Mouse (Mus musculus) macrophage (primary cell): ENCODE data around the gene Mgat3. TPM values are rescaled to one million over a fixed set of nuclear protein-coding genes. Genes with fewer than 3 reads are reported as not detected.

Experiments used
- H3K27ac ChIP-seq: fragments of 350-480 bp; formaldehyde crosslinking; 2 replicates; pipeline ENCODE4 v1.9.0; 2021
- H3K36me3 ChIP-seq: fragments of 350-480 bp; formaldehyde crosslinking; 2 replicates; pipeline ENCODE4 v1.9.0; 2021; ENCODE audit errors: inconsistent target
- H3K4me3 ChIP-seq: fragments of 350-480 bp; formaldehyde crosslinking; 2 replicates; pipeline ENCODE4 v1.9.0; 2021; ENCODE audit errors: inconsistent target
- H3K79me2 ChIP-seq: fragments of 350-480 bp; formaldehyde crosslinking; 2 replicates; pipeline ENCODE4 v1.9.0; 2021; ENCODE audit errors: inconsistent target
- WGBS: methylation state at CpG from one replicate; pipeline ENCODE4 v1.1.7; 2026; ENCODE audit warnings: inconsistent platforms; ENCODE audit not compliant: missing documents; 5-methylcytosine and 5-hydroxymethylcytosine counted together
- polyA plus RNA-seq: library from polyadenylated mRNA; stranded (reverse); fragments of 250-400 nt; gene quantifications from 3 replicates; pipeline ENCODE4 v1.2.4, GENCODE M21; 2018; ENCODE audit warnings: inconsistent platforms

Gene Mgat3
- polyA plus RNA-seq, 1 experiment from 2014 or later, result 0.03 TPM

DNA sequence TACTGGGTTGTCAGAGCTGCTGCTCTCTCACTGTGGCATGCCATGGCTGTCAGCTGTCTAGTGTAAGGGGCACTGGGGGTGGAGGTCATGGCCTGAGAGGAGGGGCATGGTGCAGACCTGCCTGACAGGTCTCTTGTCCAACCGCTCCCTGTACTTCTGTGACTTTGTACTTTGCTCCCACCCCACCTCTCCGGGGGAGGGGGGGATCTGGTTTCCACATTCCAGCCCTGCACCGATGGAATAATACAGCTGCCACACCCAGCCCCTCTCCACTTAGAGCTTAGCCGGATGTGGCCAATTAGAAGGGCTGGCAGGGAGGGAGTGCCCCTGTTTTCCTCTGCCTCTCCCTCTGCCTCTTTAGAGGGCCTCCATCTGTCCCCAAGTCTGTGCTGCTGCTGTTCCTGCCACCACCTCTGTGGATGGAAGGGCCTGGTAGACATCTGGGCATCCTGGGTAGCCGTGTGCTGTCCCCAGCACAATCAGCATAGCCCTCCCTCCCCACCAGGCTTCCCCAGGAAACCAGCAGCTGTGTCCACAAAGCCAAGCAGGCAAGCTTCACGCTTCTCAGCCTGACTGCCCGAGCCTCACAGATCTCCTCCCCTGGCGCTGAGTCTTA, 14.1 kb upstream of the Mgat3 start:
- Histone ChIP-seq H3K4me3 (no peak overlapping the region), H3K36me3 (peaks cover 73% of the 10 kb centered on the region), H3K27ac (no peak overlapping the region), H3K79me2 (no peaks in the 10 kb centered on the region)
- 86% methylated on average over 7 of the region's 8 CpGs for WGBS

DNA sequence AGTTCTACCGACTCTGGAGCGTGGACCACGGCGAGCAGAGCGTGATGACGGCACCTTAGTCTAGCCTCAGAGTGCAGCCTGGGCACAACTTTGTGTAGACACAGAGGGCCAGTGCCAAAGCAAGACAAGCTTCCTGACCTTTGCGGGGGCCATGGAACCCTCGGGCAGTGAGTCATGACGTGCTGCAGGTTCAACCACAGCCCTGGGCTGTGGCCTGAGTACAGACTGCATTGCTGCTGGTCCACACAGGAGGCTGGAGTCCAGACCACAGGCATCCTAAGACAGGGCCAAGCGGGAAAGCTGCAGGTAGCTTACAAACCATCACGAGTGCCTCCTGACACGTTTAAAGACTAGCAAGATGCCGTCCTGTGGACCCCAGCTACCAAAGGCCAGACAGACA, 13.3 kb upstream of the Mgat3 start:
- Histone ChIP-seq H3K79me2 (no peaks in the 10 kb centered on the region), H3K4me3 (no peak overlapping the region), H3K36me3 (peaks cover 65% of the 10 kb centered on the region), H3K27ac (no peak overlapping the region)
- 87% methylated on average over 13 of the region's 13 CpGs for WGBS

DNA sequence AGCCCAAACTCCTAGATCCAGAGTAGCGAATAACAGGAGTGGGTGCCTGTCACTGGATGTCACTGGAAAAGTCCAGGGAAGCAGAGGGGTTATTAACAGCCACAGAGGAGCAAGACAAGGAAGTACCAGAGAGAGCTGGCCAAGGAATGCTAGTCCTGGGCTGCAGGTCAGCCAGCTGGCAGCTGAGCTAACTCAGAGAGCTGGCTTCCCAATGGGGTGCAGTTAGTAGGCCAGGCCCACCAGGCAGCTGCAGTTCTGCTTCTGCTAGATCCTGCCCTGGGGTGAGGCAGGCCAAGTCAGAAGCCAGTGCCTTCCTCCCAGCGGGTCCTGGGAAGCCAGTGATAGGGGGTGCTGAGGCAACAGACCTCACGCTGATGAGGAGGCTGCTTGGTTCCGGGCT, 12.8 kb upstream of the Mgat3 start:
- whole genome bisulfite sequencing, result 97% methylated on average over 3 of the region's 4 CpGs
- Histone ChIP-seq H3K4me3 (no peak overlapping the region), H3K79me2 (no peaks in the 10 kb centered on the region), H3K36me3 (peaks cover 61% of the 10 kb centered on the region), H3K27ac (no peak overlapping the region)

DNA sequence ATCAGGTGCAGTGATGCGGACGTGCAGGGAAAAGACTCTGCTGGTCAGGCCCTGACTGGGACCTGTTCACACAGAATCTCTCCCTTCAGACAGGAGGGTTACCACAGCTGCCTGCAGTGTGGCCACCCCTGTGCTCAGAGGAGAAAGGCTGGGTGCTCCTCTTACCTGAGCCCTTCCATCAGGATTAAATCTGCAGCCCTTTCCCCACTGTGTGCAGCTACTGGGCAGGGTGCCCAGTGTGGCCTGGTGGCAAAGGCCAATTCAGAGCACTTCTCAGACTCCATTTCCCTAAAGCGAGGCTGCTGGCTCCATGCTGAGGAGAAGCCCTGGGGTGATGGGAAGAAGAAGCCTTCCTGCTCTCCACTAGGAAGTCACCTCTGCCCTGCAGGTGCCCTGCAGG, 12.3 kb upstream of the Mgat3 start:
- WGBS, result 97% methylated on average over 3 of the region's 3 CpGs
- Histone ChIP-seq H3K79me2 (no peaks in the 10 kb centered on the region), H3K27ac (no peak overlapping the region), H3K36me3 (peaks cover 56% of the 10 kb centered on the region), H3K4me3 (no peak overlapping the region)

DNA sequence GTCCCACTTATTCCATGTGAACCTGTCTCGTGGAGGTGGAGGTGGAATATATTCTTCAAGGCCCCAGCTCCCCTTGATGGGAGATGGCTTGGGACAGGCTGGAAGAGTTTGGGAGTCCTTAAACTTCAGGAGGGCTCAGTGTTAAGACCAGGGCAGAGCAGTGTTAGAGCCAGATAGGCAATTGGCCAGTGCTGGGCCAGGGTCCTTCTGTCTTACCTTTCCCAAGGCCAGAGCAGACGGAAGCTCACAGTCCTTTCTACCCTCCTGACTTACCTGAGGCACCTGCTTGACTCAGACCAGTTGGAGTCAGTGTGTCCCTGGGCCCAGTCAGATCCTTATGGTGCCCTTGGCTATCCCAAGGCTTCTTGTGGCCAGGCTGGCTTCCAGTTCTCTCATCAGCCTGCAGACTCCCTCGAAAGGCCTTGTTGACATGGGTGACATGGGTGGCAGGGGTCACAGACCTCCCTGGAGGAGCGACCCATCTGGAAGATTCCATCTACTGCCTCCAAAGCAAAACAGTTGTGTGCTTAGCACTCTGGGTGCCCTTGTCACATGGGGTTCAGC, 11.0 kb upstream of the Mgat3 start:
- WGBS, result 95% methylated on average over 4 of the region's 4 CpGs
- H3K79me2 ChIP-seq, result no peaks in the 10 kb centered on the region
- H3K4me3 ChIP-seq, result no peak overlapping the region
- H3K36me3 ChIP-seq, result peaks cover 43% of the 10 kb centered on the region
- H3K27ac ChIP-seq, result no peak overlapping the region

DNA sequence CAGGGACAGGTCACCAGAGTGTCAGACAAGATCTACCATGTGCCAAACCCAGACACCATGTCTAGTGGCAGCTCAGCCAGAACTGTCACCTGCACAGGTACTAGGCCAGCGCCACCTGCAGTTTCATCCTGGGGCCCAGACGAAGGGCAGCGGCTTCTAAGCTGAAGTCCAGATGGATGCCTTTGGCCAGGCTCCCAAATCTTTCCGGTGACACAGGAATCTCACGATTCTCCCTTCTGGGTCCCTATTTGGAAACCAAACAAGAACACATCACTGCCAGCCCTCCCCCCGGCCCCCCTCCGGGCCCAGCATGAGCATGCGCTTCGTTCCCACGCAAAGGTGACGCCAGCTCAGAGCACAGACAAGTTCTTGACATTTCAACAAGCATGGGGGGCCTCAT, 10.2 kb upstream of the Mgat3 start:
- Histone ChIP-seq H3K36me3 (peaks cover 36% of the 10 kb centered on the region), H3K4me3 (no peak overlapping the region), H3K27ac (no peak overlapping the region), H3K79me2 (no peaks in the 10 kb centered on the region)
- WGBS, result 96% methylated on average over 11 of the region's 11 CpGs

DNA sequence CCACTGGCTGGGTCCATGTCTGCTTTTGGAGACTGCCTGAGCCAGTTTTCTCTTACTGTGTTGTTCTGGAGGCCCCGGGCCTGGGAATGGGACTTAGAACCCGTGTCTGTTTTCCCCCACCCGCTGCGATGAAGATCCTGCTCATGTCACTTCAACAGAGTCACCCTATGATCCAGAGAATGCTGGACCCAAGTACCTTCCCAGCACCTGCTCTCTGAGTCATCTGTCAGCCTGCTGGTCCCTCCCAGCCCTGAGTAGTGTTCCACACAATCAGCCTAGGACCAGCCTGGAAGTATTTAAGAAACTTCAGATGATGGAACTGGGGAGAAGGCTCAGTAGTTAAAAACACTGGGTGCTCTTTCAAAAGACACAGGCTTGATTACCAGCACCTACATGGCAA, 9.8 kb upstream of the Mgat3 start:
- 93% methylated on average over 4 of the region's 4 CpGs for WGBS
- Histone ChIP-seq H3K4me3 (no peak overlapping the region), H3K79me2 (no peaks in the 10 kb centered on the region), H3K27ac (no peak overlapping the region), H3K36me3 (peaks cover 31% of the 10 kb centered on the region)

DNA sequence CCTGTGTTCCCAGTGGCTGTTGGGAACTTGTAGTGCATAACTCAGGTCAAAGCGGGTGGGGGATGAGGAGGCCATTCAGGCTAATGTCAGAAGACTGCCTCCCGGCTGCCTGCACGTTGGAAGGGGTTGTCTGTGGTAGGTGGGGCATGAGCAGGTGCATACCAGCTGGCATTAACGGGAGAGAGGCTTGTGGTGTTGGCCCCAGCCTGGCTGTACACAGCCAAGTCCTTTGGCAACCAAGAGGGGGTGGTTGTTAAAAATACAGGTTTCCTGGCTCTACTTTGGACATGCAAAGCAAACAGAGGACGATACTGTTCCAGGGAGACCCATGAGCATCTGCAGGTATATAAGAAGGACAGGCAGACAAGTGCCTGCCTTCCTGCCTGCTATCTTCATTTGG, 8.1 kb upstream of the Mgat3 start:
- WGBS, result 58% methylated on average over 5 of the region's 5 CpGs
- Histone ChIP-seq H3K79me2 (no peaks in the 10 kb centered on the region), H3K4me3 (no peak overlapping the region), H3K36me3 (peaks cover 14% of the 10 kb centered on the region), H3K27ac (no peak overlapping the region)

DNA sequence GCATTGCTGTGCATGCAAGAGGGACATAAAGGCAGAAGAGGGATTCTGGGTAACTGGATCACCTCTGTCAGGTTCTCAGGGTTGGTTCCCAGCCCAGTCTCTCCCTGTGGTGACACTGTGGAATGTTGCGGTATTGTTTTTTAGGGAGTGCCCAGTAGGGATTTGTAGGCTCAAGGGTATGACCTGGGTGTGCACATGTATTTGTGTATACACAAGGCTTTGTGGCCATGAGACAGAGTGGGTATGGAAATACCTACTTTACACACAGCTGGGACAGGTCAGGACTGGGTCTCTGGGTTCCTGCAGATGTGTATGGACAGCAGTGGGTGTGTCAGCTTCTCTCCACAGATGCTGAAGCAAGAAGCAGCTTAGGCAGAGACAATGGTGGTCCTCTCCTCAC, 4.0 kb upstream of the Mgat3 start:
- no peak overlapping the region for H3K27ac ChIP-seq
- no peak overlapping the region for H3K4me3 ChIP-seq
- H3K36me3 ChIP-seq, result no peaks in the 10 kb centered on the region
- 92% methylated on average over 1 of the region's 1 CpGs for WGBS
- no peaks in the 10 kb centered on the region for H3K79me2 ChIP-seq

DNA sequence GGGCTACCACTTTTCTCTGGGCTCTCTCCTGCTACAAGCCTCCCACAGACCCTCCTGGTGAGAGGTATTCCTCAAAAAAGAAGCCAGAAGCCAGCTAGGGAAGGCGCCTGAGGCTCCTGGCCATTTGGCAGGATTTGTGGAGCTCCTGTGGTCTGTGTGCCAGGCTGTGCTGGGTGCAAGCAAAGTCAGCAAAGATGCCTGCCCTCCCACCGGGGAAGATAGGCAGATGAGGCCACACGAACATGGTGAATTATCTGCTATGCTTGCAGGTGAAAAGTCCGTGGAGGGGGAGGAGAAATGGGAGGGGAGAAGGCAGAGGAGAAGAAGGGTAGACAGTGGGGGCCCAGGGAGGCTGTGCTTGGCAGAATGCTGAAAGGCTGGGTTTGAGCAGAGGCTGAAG, 3.2 kb upstream of the Mgat3 start:
- H3K4me3 ChIP-seq, result no peak overlapping the region
- H3K27ac ChIP-seq, result no peak overlapping the region
- no peaks in the 10 kb centered on the region for H3K36me3 ChIP-seq
- no peaks in the 10 kb centered on the region for H3K79me2 ChIP-seq
- 78% methylated on average over 4 of the region's 4 CpGs for WGBS

DNA sequence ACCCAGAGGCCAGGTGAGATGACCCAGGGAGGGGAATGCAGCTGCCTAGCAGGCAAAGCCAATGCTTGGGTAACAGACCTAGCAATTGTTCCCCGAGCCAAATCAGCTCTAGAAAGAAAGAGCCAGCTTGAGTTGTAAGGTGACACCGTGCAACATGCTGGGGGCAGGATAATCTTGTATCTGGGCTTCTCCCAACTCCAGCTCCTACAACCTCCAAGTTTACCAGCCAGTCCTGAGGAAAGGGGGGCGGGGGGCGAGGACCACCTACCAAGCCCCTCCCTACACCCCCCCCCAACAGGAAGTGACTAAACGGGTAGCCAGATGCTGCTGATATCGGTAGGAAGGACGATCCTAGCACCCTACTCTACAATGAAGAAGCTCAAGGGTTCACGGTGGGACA, 2.2 kb upstream of the Mgat3 start:
- WGBS, result 24% methylated on average over 7 of the region's 8 CpGs
- H3K27ac ChIP-seq, result no peak overlapping the region

DNA sequence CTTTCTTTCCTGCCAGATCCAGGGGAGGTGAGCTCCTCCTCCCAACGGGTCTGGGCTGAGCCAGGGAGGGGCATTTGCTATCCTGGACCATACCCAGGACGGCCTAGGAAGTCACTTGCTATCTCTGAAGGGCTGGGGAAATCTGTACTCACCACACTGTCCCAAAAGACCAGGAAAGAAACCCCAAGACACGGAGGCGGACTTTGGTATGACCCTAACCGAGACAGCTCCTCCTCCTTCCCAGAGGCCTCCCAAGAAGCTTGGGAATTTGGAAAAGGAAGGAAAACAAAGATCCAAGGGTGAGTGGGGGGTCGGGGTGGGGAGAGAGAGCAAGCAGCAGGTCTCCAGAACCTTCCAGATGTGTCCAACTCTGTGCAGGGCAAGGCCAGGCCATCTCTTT, 1.7 kb upstream of the Mgat3 start:
- no peak overlapping the region for H3K4me3 ChIP-seq
- WGBS, result 30% methylated on average over 6 of the region's 6 CpGs
- no peak overlapping the region for H3K27ac ChIP-seq
- H3K79me2 ChIP-seq, result no peaks in the 10 kb centered on the region
- H3K36me3 ChIP-seq, result no peaks in the 10 kb centered on the region

More for the DNA sequence above, 2.2 kb upstream of the Mgat3 start:
- Histone ChIP-seq H3K36me3 (no peaks in the 10 kb centered on the region), H3K79me2 (no peaks in the 10 kb centered on the region), H3K4me3 (no peak overlapping the region)

DNA sequence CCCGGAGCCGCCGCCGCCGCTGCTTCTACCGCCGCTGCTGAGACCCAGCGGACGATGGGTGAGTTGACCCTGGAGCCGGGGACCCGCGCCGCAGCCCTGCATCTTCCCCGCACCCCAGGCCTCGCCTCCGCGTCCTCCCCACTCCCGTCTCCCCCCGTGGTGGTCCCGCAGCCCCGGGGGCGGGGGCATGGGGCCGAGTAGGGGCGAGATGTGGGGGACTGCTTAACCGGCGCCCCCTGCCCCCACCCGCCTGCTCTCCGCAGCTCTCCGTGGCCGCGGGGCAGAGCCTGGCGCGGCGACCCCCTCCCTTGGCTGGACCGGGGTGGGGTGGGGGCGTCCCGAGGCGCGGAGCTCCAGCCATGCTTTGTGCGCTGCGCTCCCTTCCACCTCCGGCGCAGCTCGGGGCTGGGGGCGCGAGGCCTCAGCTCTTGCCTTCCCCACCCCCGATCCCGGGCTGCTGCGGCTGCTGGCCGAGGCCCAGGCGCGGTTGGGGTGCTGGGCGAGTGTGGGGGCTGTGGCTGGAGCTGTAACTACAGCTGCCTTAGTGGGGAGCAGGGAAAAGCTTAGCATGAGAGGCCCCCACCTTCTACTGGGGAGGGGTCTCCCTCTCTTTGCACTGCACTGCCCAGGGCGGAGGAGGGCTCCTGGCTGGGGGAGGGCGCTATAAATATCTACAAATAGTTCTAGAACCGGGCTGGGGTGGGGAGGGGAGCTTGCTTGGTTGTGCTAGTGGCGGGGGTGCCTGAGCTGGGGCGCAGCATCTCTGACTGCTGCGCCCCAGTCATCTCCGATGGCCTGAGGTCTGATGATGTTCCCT, 468 bp downstream of the Mgat3 start:
- no peaks in the 10 kb centered on the region for H3K79me2 ChIP-seq
- H3K4me3 ChIP-seq, result no peak overlapping the region
- 5% methylated on average over 59 of the region's 60 CpGs for WGBS

DNA sequence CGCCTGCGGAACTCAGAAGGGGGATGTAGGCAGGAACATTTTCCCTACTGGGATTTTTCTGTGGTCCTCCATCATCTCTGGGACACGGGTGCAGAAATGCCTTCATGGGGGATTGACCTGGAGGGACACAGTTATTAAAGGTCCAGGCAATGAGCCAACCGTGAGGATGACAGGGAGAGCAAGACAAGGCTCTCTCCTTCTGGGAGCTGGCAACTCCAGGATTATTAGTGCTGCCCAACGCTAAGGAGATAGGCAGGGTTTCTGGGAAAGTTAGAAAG, 1.0 kb downstream of the Mgat3 start:
- no peak overlapping the region for H3K27ac ChIP-seq
- 31% methylated on average over 5 of the region's 5 CpGs for WGBS
- no peak overlapping the region for H3K4me3 ChIP-seq
- H3K79me2 ChIP-seq, result no peaks in the 10 kb centered on the region
- H3K36me3 ChIP-seq, result no peaks in the 10 kb centered on the region

More for the DNA sequence above, 468 bp downstream of the Mgat3 start:
- no peak overlapping the region for H3K27ac ChIP-seq
- no peaks in the 10 kb centered on the region for H3K36me3 ChIP-seq

DNA sequence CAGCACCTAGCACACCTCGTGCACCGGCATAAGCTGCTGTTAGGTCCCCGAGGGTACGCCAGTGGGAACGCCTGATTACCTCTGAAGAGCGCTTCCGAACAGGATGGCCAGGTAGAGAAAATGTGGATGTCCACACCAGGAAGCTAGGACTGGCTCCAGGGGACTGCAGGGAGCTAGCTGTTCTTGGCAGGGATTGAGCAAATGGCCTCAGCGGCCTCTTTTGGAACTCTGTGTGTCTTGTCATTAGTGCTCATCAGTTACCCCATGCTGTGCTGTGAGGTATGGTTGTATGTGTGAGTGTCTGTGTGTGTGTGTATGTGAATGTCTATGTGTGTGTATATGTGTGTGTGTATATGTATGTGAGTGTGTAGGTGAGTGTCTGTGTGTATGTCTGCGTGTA, 1.8 kb downstream of the Mgat3 start:
- WGBS, result 78% methylated on average over 9 of the region's 9 CpGs

More for the DNA sequence above, 1.8 kb downstream of the Mgat3 start:
- Histone ChIP-seq H3K36me3 (no peaks in the 10 kb centered on the region), H3K79me2 (no peaks in the 10 kb centered on the region), H3K27ac (no peak overlapping the region), H3K4me3 (no peak overlapping the region)
